Mouse (Mus musculus) forebrain, embryonic 14.5 days (tissue): ENCODE measurements around the gene Racgap1. TPM values are rescaled to one million over a fixed set of nuclear protein-coding genes. Genes with fewer than 3 reads are reported as not detected.

Experiments
- ATAC-seq: fragments of 200-750 bp; cut with Nextera tagmentation; 2 replicates; pipeline ENCODE4 v1.8.0; 2017; ENCODE audit warnings: mild to moderate bottlenecking, moderate library complexity
- DNase-seq: peaks from one replicate; pipeline ENCODE4 v3.0.0-alpha.2; 2015; ENCODE audit warnings: low spot score
- H3K27ac ChIP-seq: fragments of 300-500 bp; sonication (generic); 2 replicates; pipeline ENCODE4 v1.5.1; 2014; ENCODE audit warnings: low read depth, mild to moderate bottlenecking, control low read depth, low read length, moderate library complexity
- H3K27me3 ChIP-seq: fragments of 300-500 bp; sonication (generic); replicated peaks from 2 replicates; pipeline ENCODE4 v1.6.1; 2014; ENCODE audit warnings: low read length, control low read depth, mixed read lengths; ENCODE audit not compliant: control insufficient read depth, insufficient read depth
- H3K36me3 ChIP-seq: fragments of 300-500 bp; sonication (generic); 2 replicates; pipeline ENCODE4 v1.6.1; 2014; ENCODE audit warnings: low read length, control low read depth; ENCODE audit not compliant: control insufficient read depth, insufficient read depth
- H3K4me1 ChIP-seq: fragments of 300-500 bp; sonication (generic); 2 replicates; pipeline ENCODE4 v1.6.1; 2014; ENCODE audit warnings: antibody characterized with exemption, low read length, control low read depth; ENCODE audit not compliant: control insufficient read depth, insufficient read depth
- H3K4me2 ChIP-seq: fragments of 300-500 bp; sonication (generic); 2 replicates; pipeline ENCODE4 v1.6.1; 2014; ENCODE audit warnings: mild to moderate bottlenecking, control low read depth, low read length
- H3K4me3 ChIP-seq: fragments of 300-500 bp; sonication (generic); 2 replicates; pipeline ENCODE4 v1.5.1; 2014; ENCODE audit warnings: low read depth, low read length, control low read depth
- H3K9ac ChIP-seq: fragments of 300-500 bp; sonication (generic); 2 replicates; pipeline ENCODE4 v1.6.1; 2014; ENCODE audit warnings: mild to moderate bottlenecking, low read length, control low read depth, moderate library complexity
- H3K9me3 ChIP-seq: fragments of 300-500 bp; sonication (generic); replicated peaks from 2 replicates; pipeline ENCODE4 v1.6.1; 2016; ENCODE audit warnings: low read length, control low read depth, mixed read lengths; ENCODE audit not compliant: control insufficient read depth
- WGBS: fragments of 180-500 bp; shearing (Covaris S2); extraction: QIAGEN DNeasy Blood & Tissue Kit; methylation state at CpG from one replicate; pipeline ENCODE4 v1.1.7; 2014; 5-methylcytosine and 5-hydroxymethylcytosine counted together
- polyA plus RNA-seq: library from polyadenylated mRNA; unstranded; fragments of >200 nt; fragmentation: Nextera tagmentation; extraction: Ambion mirVana; gene quantifications from 2 replicates; pipeline ENCODE4 v1.2.1, GENCODE M21; 2014

Gene Racgap1
- polyA plus RNA-seq, 1 experiment from 2014 or later = 78.9 TPM

DNA sequence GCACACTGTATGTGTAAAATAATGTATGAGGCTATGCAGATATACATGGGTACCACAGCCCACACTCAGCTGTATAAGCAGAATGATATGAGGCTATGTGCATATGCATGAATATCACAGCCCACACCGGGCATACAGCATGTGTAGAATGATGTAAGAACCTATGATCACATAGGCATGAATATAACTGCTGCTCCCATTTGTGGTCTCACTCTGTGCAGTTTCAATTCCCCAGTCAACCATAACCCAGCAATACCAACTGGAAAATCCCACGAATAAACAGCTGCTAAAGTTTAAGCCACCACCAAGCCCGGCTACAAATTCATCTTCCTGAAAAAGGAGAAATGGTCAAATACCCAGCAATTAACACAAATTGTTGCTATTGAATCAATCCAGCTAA, 32.9 kb downstream of the Racgap1 start:
- Histone ChIP-seq H3K4me1 (peaks cover 10% of the 10 kb centered on the region), H3K4me3 (no peak overlapping the region), H3K9me3 (no peaks in the 10 kb centered on the region), H3K27me3 (0 out of 2 replicates have a peak, but pooled peaks cover 5% of the 10 kb centered on the region), H3K9ac (no peak overlapping the region), H3K27ac (no peak overlapping the region), H3K4me2 (no peak overlapping the region), H3K36me3 (peaks cover 36% of the 10 kb centered on the region)
- WGBS = 91% methylated on average over 3 of the region's 3 CpGs
- ATAC-seq (no peak), DNase-seq (no peak)

DNA sequence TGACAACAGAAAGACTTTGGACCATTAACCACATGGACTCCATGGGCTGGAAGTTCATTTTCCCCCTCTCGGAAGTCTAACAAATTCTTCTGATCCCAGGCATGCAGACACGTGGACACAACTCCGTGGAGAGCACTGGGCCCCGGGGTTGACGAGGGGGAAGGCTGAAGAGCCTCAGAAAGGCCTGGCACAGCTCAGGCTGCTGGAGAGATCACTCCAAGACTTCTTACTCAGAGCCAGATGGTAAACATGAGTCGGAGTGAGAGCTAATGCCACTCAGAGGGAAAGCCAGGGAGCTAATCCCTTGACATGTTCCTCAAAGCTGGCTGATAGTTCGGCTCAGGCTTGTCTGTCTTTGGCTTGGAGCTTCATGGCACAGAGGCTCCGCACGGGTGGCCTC, 36.2 kb downstream of the Racgap1 start:
- Histone ChIP-seq H3K36me3 (peaks cover 4% of the 10 kb centered on the region; the same call in 1 of the 2 replicates), H3K4me3 (no peak overlapping the region), H3K27ac (no peak overlapping the region), H3K27me3 (0 out of 2 replicates have a peak, but pooled peaks cover 6% of the 10 kb centered on the region), H3K4me1 (peaks cover 13% of the 10 kb centered on the region), H3K4me2 (no peak overlapping the region), H3K9ac (no peak overlapping the region), H3K9me3 (no peaks in the 10 kb centered on the region; the same call in 1 of the 2 replicates)
- 38% methylated on average over 9 of the region's 9 CpGs for WGBS
- DNase-seq (peak; percentile 34), ATAC-seq (no peak)

GRCm38 (mm10) chr15:99614753-99615152, 36.7 kb downstream of the Racgap1 start:
- WGBS = 2% methylated on average over 12 of the region's 12 CpGs
- Histone ChIP-seq H3K36me3 (0 out of 2 replicates have a peak, but pooled peaks cover 3% of the 10 kb centered on the region), H3K9ac (no peak overlapping the region), H3K4me1 (peaks cover 13% of the 10 kb centered on the region), H3K27me3 (0 out of 2 replicates have a peak, but pooled peaks cover 6% of the 10 kb centered on the region), H3K27ac (no peak overlapping the region), H3K9me3 (no peaks in the 10 kb centered on the region; the same call in 1 of the 2 replicates), H3K4me3 (no peak overlapping the region), H3K4me2 (no peak overlapping the region)
- ATAC-seq = no peak
- peak; percentile 54 for DNase-seq

- H3K27me3 ChIP-seq = 0 out of 2 replicates have a peak, but pooled peaks cover 6% of the 10 kb centered on the region
- H3K36me3 ChIP-seq = 0 out of 2 replicates have a peak, but pooled peaks cover 3% of the 10 kb centered on the region
- no peak overlapping the region for H3K27ac ChIP-seq
- no peak overlapping the region for H3K9ac ChIP-seq
- WGBS = 69% methylated on average over 13 of the region's 13 CpGs
- no peak overlapping the region for H3K4me3 ChIP-seq
- DNase-seq (no peak), ATAC-seq (no peak)
- no peak overlapping the region for H3K4me2 ChIP-seq
- no peaks in the 10 kb centered on the region; the same call in 1 of the 2 replicates for H3K9me3 ChIP-seq
- peaks cover 13% of the 10 kb centered on the region for H3K4me1 ChIP-seq
These were observed 37.2 kb downstream of the Racgap1 start for GRCm38 (mm10) chr15:99614273-99614672.

GRCm38 (mm10) chr15:99611563-99611962, 39.9 kb downstream of the Racgap1 start:
- no peak for ATAC-seq
- no peak overlapping the region; the same call in 1 of the 2 replicates for H3K27ac ChIP-seq
- peaks cover 25% of the 10 kb centered on the region for H3K4me1 ChIP-seq

DNA sequence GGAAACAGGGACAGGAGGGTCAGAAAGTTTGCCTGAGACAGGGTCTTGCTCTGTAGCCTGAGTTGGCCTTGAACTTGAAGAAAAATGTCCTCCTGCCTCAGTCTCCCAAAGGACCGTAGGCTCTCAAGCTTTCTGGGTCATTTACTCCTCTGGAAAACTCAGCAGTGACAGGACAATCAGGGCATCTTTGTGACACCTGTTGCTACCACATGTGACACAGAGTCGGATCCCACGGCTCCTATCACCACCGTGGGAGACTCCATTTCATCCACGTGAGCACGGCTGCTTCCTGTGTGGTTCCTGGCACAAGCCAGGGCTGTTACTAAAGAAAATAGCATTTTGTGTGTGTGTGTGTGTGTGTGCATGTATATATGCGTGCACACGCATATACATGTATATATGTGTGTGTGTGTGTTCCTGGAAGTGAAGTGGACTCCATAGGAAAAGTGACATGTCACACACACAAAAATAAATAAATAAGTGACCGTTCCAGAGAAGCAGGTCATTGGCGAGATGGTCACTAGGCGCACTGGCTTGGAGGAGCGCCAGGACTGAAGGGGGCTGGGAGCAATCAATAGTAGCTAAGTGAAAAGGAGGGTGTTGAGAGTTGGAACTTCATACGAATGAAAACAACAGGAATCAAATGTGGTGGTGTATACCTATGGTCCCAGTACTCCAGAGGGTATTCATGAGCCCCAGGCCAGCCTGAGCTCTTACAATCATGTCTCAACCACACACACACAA, 42.9 kb downstream of the Racgap1 start:
- H3K36me3 ChIP-seq = no peaks in the 10 kb centered on the region
- WGBS = 81% methylated on average over 13 of the region's 13 CpGs
- no peak for DNase-seq
- no peak for ATAC-seq
- H3K4me1 ChIP-seq = peaks cover 19% of the 10 kb centered on the region
- no peak overlapping the region for H3K4me2 ChIP-seq
- H3K4me3 ChIP-seq = no peak overlapping the region
- H3K27me3 ChIP-seq = 0 out of 2 replicates have a peak, but pooled peaks cover under 1% of the 10 kb centered on the region
- H3K9me3 ChIP-seq = no peaks in the 10 kb centered on the region; the same call in 1 of the 2 replicates
- no peak overlapping the region for H3K27ac ChIP-seq
- no peak overlapping the region for H3K9ac ChIP-seq

More at GRCm38 (mm10) chr15:99611563-99611962, 39.9 kb downstream of the Racgap1 start:
- Histone ChIP-seq H3K4me3 (no peak overlapping the region), H3K9ac (no peak overlapping the region), H3K4me2 (no peak overlapping the region), H3K27me3 (0 out of 2 replicates have a peak, but pooled peaks cover 6% of the 10 kb centered on the region), H3K9me3 (no peaks in the 10 kb centered on the region; the same call in 1 of the 2 replicates), H3K36me3 (no peaks in the 10 kb centered on the region)
- WGBS = 71% methylated on average over 7 of the region's 7 CpGs
- no peak for DNase-seq

DNA sequence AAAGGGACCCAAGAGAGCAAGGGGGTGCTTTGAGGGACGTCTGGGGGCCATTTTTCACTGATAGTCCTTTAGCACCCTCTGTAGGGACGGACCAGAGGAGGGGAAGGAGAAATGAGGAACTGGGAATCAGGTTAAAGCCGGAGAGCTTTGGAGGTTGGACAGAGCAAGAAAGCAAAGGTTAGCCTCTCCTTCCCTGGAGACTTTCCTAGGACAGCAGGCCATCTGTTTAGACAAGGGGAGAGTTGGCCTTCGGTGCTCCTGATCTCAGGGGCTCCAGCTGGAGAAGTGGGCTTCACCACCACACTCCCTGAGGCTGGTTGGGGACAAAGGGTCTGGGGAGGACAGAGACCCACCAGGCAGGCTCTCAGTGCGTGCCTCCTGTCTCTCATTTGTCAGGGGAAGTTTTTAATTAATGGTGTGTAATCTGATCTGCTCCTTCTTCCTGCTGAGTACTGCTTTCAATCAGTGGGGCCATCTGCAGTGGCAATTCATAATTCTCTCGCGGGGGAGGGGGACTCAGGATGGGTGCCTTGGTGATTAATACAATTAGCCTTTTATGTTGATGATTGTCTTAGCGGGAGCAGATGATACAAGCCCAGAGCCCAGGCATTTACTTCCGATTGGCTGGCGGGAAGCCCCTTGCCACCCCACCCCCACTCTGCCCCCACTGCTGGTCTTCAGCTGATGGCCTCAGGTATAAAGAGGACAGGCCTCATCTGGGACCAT, 43.9 kb downstream of the Racgap1 start:
- Histone ChIP-seq H3K27ac (no peak overlapping the region; the same call in 1 of the 2 replicates), H3K36me3 (no peaks in the 10 kb centered on the region), H3K27me3 (no peaks in the 10 kb centered on the region), H3K9me3 (no peaks in the 10 kb centered on the region; the same call in 1 of the 2 replicates), H3K9ac (no peak overlapping the region), H3K4me1 (peaks cover 19% of the 10 kb centered on the region), H3K4me2 (no peak overlapping the region), H3K4me3 (no peak overlapping the region)
- ATAC-seq (peak; percentile 69), DNase-seq (peak; percentile 74)
- 11% methylated on average over 10 of the region's 10 CpGs for WGBS

DNA sequence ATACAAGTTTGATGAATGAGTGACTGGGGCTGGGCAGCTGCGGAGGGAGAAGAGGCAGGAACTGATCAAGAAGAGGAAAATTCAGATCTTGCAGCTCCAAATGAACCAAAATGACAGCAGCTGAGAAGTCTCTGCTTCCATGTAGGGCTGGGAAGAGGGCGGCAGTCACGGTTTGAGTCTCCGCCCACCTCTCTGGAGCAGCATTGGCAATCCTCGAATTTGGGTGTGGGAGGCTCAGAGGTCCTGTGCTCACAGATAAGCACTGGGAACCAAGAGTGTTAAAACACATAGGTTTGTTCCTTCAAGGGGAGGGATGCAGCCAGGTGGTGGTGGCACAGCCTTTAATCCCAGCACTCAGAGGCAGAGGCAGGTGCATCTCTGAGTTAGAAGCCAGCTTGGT, 44.9 kb downstream of the Racgap1 start:
- Histone ChIP-seq H3K27me3 (no peaks in the 10 kb centered on the region), H3K27ac (no peak overlapping the region), H3K4me3 (no peak overlapping the region), H3K9ac (no peak overlapping the region), H3K9me3 (no peaks in the 10 kb centered on the region), H3K4me1 (peaks cover 19% of the 10 kb centered on the region), H3K4me2 (no peak overlapping the region), H3K36me3 (no peaks in the 10 kb centered on the region)
- no peak for DNase-seq
- ATAC-seq = no peak
- 37% methylated on average over 5 of the region's 5 CpGs for WGBS
